In genomic region chr14:34297634-34298033, GRCm38 (mm10) we compare ENCODE assay signal across 16 mouse cellular contexts. TPM values are rescaled to one million over a fixed set of nuclear protein-coding genes. Genes with fewer than 3 reads are reported as not detected.
DNase-seq lines count a peak whose midpoint lies in the region; ATAC-seq and TF ChIP-seq lines count a peak whose summit lies in the region.
"Had no signal": no experiment of that assay in that cellular context is flagged by ENCODE, and none has a peak within 500 bp of the region (broad histone marks: within the 10 kb centered on the region; RNA-seq: fewer than 3 reads in every experiment).

No protein-coding gene starts in this region.

- H3K4me3 ChIP-seq in kidney, adult 2 months (ENCODE audit: insufficient read depth, low read depth, low read length) = no peak overlapping the region
- no peak overlapping the region for H3K4me3 ChIP-seq in bone marrow macrophage, adult 2 months (ENCODE audit: insufficient read depth, low read length)
- no peak overlapping the region for H3K4me3 ChIP-seq in hindbrain, embryonic 13.5 days
- H3K4me3 ChIP-seq: forebrain, embryonic 13.5 days; layer of hippocampus, adult 2 months; left cerebral cortex, adult 2 months; limb, embryonic 12.5 days; midbrain, embryonic 13.5 days had no signal

- no peaks in the 10 kb centered on the region for H3K9me3 ChIP-seq in hindbrain, embryonic 13.5 days
- H3K9me3 ChIP-seq: forebrain, embryonic 13.5 days; limb, embryonic 12.5 days; midbrain, embryonic 13.5 days had no signal

- TF ChIP-seq POLR2A in kidney, adult 2 months (IDR thresholded peaks at IDR 0.05; ENCODE audit: low read depth, low read length) = no peak
- TF ChIP-seq POLR2A in bone marrow macrophage, adult 2 months (IDR thresholded peaks at IDR 0.05; ENCODE audit: borderline replicate concordance, low read depth, low read length) = no peak

- H3K27me3 ChIP-seq in kidney, adult 2 months (replicated peaks; ENCODE audit: control insufficient read depth, insufficient read depth, low read length) = no peaks in the 10 kb centered on the region
- no peaks in the 10 kb centered on the region for H3K27me3 ChIP-seq in hindbrain, embryonic 13.5 days
- H3K27me3 ChIP-seq: forebrain, embryonic 13.5 days; limb, embryonic 12.5 days; midbrain, embryonic 13.5 days had no signal

- peaks cover 37% of the 10 kb centered on the region for H3K4me1 ChIP-seq in kidney, adult 2 months (ENCODE audit: control insufficient read depth, insufficient read depth, low read length)
- peaks cover 14% of the 10 kb centered on the region for H3K4me1 ChIP-seq in bone marrow macrophage, adult 2 months (ENCODE audit: control insufficient read depth, insufficient read depth, low read length)
- H3K4me1 ChIP-seq in hindbrain, embryonic 13.5 days (replicated peaks) = no peaks in the 10 kb centered on the region
- H3K4me1 ChIP-seq: forebrain, embryonic 13.5 days; limb, embryonic 12.5 days; midbrain, embryonic 13.5 days had no signal

- peak overlapping the region; percentile 62; the same call in 1 of the 2 replicates for H3K27ac ChIP-seq in kidney, adult 2 months (ENCODE audit: insufficient read depth, low read depth, low read length)
- peak overlapping the region; percentile 67 for H3K27ac ChIP-seq in bone marrow macrophage, adult 2 months (ENCODE audit: insufficient read depth, low read depth, low read length)
- no peak overlapping the region for H3K27ac ChIP-seq in hindbrain, embryonic 13.5 days
- H3K27ac ChIP-seq: forebrain, embryonic 13.5 days; layer of hippocampus, adult 2 months; left cerebral cortex, adult 2 months; limb, embryonic 12.5 days; midbrain, embryonic 13.5 days had no signal

- WGBS in kidney, adult 2 months = 49% methylated on average over 2 of the region's 2 CpGs
- 51% methylated on average over 2 of the region's 2 CpGs for WGBS in hindbrain, embryonic 13.5 days

- H3K9ac ChIP-seq in hindbrain, embryonic 13.5 days = no peak overlapping the region
- H3K9ac ChIP-seq: forebrain, embryonic 13.5 days; limb, embryonic 12.5 days; midbrain, embryonic 13.5 days had no signal

- no peak overlapping the region for H3K4me2 ChIP-seq in hindbrain, embryonic 13.5 days
- H3K4me2 ChIP-seq: forebrain, embryonic 13.5 days; limb, embryonic 12.5 days; midbrain, embryonic 13.5 days had no signal

- H3K36me3 ChIP-seq in kidney, adult 2 months (ENCODE audit: control insufficient read depth, insufficient read depth, low read length) = no peaks in the 10 kb centered on the region
- no peaks in the 10 kb centered on the region for H3K36me3 ChIP-seq in hindbrain, embryonic 13.5 days
- H3K36me3 ChIP-seq: limb, embryonic 12.5 days; midbrain, embryonic 13.5 days had no signal

- peak; percentile 52 for DNase-seq in kidney, adult 2 months
- no peak for DNase-seq in kidney, adult 9 months
- peak; percentile 29 to 35 for DNase-seq in lung, adult 18-20 months
- DNase-seq in lung, postnatal 4 days = no peak
- DNase-seq in skeletal muscle tissue, adult 2 months (ENCODE audit: low read depth, low spot score) = peak; percentile 45
- DNase-seq: cerebellum, adult 9-11 months had no signal

- TF ChIP-seq CTCF in kidney, adult 2 months (conservative IDR thresholded peaks at IDR 0.05; ENCODE audit: insufficient read depth, insufficient read length, low read depth, low read length) = no peak
- no peak for TF ChIP-seq CTCF in bone marrow macrophage, adult 2 months (IDR thresholded peaks at IDR 0.05; ENCODE audit: low read depth, low read length)

- ATAC-seq in hindbrain, embryonic 13.5 days (ENCODE audit: low FRiP score) = no peak
- ATAC-seq: forebrain, embryonic 13.5 days; hindbrain, embryonic 16.5 days; midbrain, embryonic 13.5 days had no signal

RNA-seq across cellular contexts. Expression of gene Shld2, which starts 12.7 kb away (rescaled TPM):
- 3.6 TPM in 2 replicates for polyA plus RNA-seq in kidney, adult 2 months (2012; rRNA removed)
- 5.0 and 7.1 TPM in 2 replicates for polyA plus RNA-seq in bone marrow macrophage, adult 2 months (2012; ENCODE audit: insufficient read depth, insufficient read length, missing spikeins)
- polyA plus RNA-seq in hindbrain, embryonic 13.5 days (2015; fragmentation: Nextera tagmentation; extraction: Ambion mirVana) = 5.9 and 8.7 TPM in 2 replicates

RNA-seq across cellular contexts. Expression of gene Glud1, which starts 12.9 kb away (rescaled TPM):
- polyA plus RNA-seq in kidney, adult 2 months (2012; rRNA removed) = 236 and 242 TPM in 2 replicates
- polyA plus RNA-seq in bone marrow macrophage, adult 2 months (2012; ENCODE audit: insufficient read depth, insufficient read length, missing spikeins) = 181 and 197 TPM in 2 replicates
- polyA plus RNA-seq in hindbrain, embryonic 13.5 days (2015; fragmentation: Nextera tagmentation; extraction: Ambion mirVana) = 88.5 and 100.0 TPM in 2 replicates

RNA-seq across cellular contexts. Expression of gene Fam25c, which starts 57.6 kb away (rescaled TPM):
- 16.3 and 28.4 TPM in 2 replicates for polyA plus RNA-seq in kidney, adult 2 months (2012; rRNA removed)
- polyA plus RNA-seq in bone marrow macrophage, adult 2 months (2012; ENCODE audit: insufficient read depth, insufficient read length, missing spikeins) = not detected in 2 replicates
- polyA plus RNA-seq in hindbrain, embryonic 13.5 days (2015; fragmentation: Nextera tagmentation; extraction: Ambion mirVana) = not detected in 2 replicates
- polyA plus RNA-seq: C2C12; forebrain, embryonic 13.5 days; hindbrain, embryonic 16.5 days; limb, embryonic 12.5 days; midbrain, embryonic 13.5 days; testis, adult 2 months had no signal

Comparison
In these comparisons a context has a peak if more than half of its experiments do, and no peak if none do; other contexts are left out.
1. DNase-seq: peak in kidney, adult 2 months (single experiment), lung, adult 18-20 months (2 of 2) and skeletal muscle tissue, adult 2 months (single experiment); none in kidney, adult 9 months (single experiment) and lung, postnatal 4 days (0 of 2).
2. RNA of gene Fam25c, which starts 57.6 kb away (polyA plus RNA-seq): 16.3 to 28.4 TPM in kidney, adult 2 months; not detected in bone marrow macrophage, adult 2 months and not detected in hindbrain, embryonic 13.5 days; every median in the first group is over 10 times any median in the second.